Comparison of ENCODE assay signal across 7 mouse cellular contexts in the genomic region with DNA sequence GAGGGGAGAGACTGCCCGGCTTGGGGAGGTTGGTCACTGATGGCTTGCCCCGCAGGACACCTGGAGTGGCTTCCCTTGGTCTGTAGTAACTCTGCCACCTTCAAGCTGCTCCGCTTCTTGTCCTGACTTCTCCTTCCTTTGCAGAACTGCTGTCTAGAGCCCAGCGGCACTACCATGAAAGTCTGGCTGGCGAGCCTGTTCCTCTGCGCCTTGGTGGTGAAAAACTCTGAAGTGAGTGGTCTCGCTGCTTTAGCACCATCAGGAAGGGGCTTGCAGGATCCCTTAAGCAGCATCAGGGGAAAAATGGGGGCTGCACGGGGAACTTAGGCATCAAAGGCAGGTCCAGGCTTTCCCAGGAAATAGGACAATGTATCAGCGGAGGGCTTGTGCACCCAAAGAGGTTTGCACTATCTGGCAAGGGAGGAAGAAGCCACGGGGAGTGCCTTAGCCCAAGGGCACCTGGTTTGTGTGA. TPM values are rescaled to one million over a fixed set of nuclear protein-coding genes. Genes with fewer than 3 reads are reported as not detected.
DNase-seq lines count a peak whose midpoint lies in the region; ATAC-seq lines count a peak whose summit lies in the region.

No protein-coding gene starts in this region.

- H3K9ac ChIP-seq in neural tube, embryonic 11.5 days (ENCODE audit: low read length) = peak overlapping the region; percentile 70
- H3K9ac ChIP-seq in midbrain, embryonic 12.5 days (replicated peaks) = peak overlapping the region; percentile 62

- peak overlapping the region; percentile 94 for H3K4me2 ChIP-seq in neural tube, embryonic 11.5 days (ENCODE audit: low read depth)
- peak overlapping the region; percentile 95 for H3K4me2 ChIP-seq in midbrain, embryonic 12.5 days (replicated peaks)

- no peak for DNase-seq in neural tube, embryonic 11.5 days (ENCODE audit: low spot score)
- no peak for DNase-seq in neural tube, embryonic 10.5 days (ENCODE audit: extremely low spot score, low spot score)
- no peak for DNase-seq in forebrain, embryonic 10.5 days (ENCODE audit: extremely low spot score, low spot score)
- DNase-seq in thymus, postnatal 36 days = no peak
- no peak for DNase-seq in spleen, postnatal 14 days (ENCODE audit: low spot score in 2 of 2)

- H3K9me3 ChIP-seq in neural tube, embryonic 11.5 days (ENCODE audit: control insufficient read depth, low read length) = no peaks in the 10 kb centered on the region
- no peaks in the 10 kb centered on the region for H3K9me3 ChIP-seq in forebrain, embryonic 10.5 days
- H3K9me3 ChIP-seq in midbrain, embryonic 12.5 days = no peaks in the 10 kb centered on the region

- H3K27ac ChIP-seq in neural tube, embryonic 11.5 days (ENCODE audit: low read depth, low read length) = no peak overlapping the region
- peak overlapping the region; percentile 88 for H3K27ac ChIP-seq in forebrain, embryonic 10.5 days
- H3K27ac ChIP-seq in midbrain, embryonic 12.5 days (replicated peaks) = no peak overlapping the region

- WGBS in neural tube, embryonic 11.5 days = 7% methylated on average over 10 of the region's 10 CpGs
- WGBS in forebrain, embryonic 10.5 days = 5% methylated on average over 10 of the region's 10 CpGs
- 12% methylated on average over 10 of the region's 10 CpGs for WGBS in midbrain, embryonic 12.5 days

- peak overlapping the region; percentile 49 for H3K4me3 ChIP-seq in neural tube, embryonic 11.5 days (ENCODE audit: low read depth, low read length)
- peak overlapping the region; percentile 70 for H3K4me3 ChIP-seq in forebrain, embryonic 10.5 days
- peak overlapping the region; percentile 53 for H3K4me3 ChIP-seq in midbrain, embryonic 12.5 days

- no peaks in the 10 kb centered on the region for H3K36me3 ChIP-seq in neural tube, embryonic 11.5 days (ENCODE audit: control insufficient read depth, insufficient read depth, low read length)
- H3K36me3 ChIP-seq in forebrain, embryonic 10.5 days (replicated peaks) = no peaks in the 10 kb centered on the region
- no peaks in the 10 kb centered on the region for H3K36me3 ChIP-seq in midbrain, embryonic 12.5 days

- ATAC-seq in neural tube, embryonic 11.5 days (ENCODE audit: insufficient read depth, low FRiP score, low TSS enrichment) = no peak
- peak; percentile 18 for ATAC-seq in inflammation-experienced regulatory T-cells, adult 6 months
- no peak for ATAC-seq in midbrain, embryonic 12.5 days (ENCODE audit: low FRiP score, low read depth)

- 0 out of 2 replicates have a peak, but pooled peaks cover 3% of the 10 kb centered on the region for H3K4me1 ChIP-seq in neural tube, embryonic 11.5 days (ENCODE audit: control insufficient read depth, insufficient read depth, low read length)
- H3K4me1 ChIP-seq in forebrain, embryonic 10.5 days = peaks cover 18% of the 10 kb centered on the region
- H3K4me1 ChIP-seq in midbrain, embryonic 12.5 days = peaks cover 6% of the 10 kb centered on the region

- no peaks in the 10 kb centered on the region for H3K27me3 ChIP-seq in neural tube, embryonic 11.5 days (ENCODE audit: control insufficient read depth, insufficient read depth, low read length)
- peaks cover 24% of the 10 kb centered on the region for H3K27me3 ChIP-seq in forebrain, embryonic 10.5 days (ENCODE audit: poor library complexity, severe bottlenecking)
- peaks cover 25% of the 10 kb centered on the region for H3K27me3 ChIP-seq in midbrain, embryonic 12.5 days

RNA-seq across cellular contexts. Expression of a gene that starts 0.5 kb away (rescaled TPM):
- 0.30 and 0.62 TPM in 2 replicates for polyA plus RNA-seq in neural tube, embryonic 11.5 days (2014; fragmentation: Nextera tagmentation; extraction: Ambion mirVana)
- 0.40 and 0.59 TPM in 2 replicates for polyA plus RNA-seq in forebrain, embryonic 10.5 days (2016; fragmentation: Nextera tagmentation; extraction: Ambion mirVana)
- under 1 TPM in 1 of 3 experiments, not detected in 2; 0.41 TPM for polyA plus RNA-seq in inflammation-experienced regulatory T-cells, adult 6 months (2017; shearing (Covaris generic))
- polyA plus RNA-seq in midbrain, embryonic 12.5 days (2016; fragmentation: Nextera tagmentation; extraction: Ambion mirVana) = 0.29 and 0.34 TPM in 2 replicates

RNA-seq across cellular contexts. Expression of a gene that starts 43.1 kb away (rescaled TPM):
- 54.0 and 56.5 TPM in 2 replicates for polyA plus RNA-seq in neural tube, embryonic 11.5 days (2014; fragmentation: Nextera tagmentation; extraction: Ambion mirVana)
- polyA plus RNA-seq in forebrain, embryonic 10.5 days (2016; fragmentation: Nextera tagmentation; extraction: Ambion mirVana) = 33.0 and 37.8 TPM in 2 replicates
- polyA plus RNA-seq in inflammation-experienced regulatory T-cells, adult 6 months (2017; shearing (Covaris generic)) = 10 to 100 TPM; 30.7 to 50.9 (median 31.6) TPM
- 56.8 and 57.1 TPM in 2 replicates for polyA plus RNA-seq in midbrain, embryonic 12.5 days (2016; fragmentation: Nextera tagmentation; extraction: Ambion mirVana)
